Mouse (Mus musculus) G1E (cell line): ENCODE data around the gene Emilin2. TPM values are rescaled to one million over a fixed set of nuclear protein-coding genes. Genes with fewer than 3 reads are reported as not detected.

Experiments
- ATAC-seq: 2 replicates; pipeline ENCODE4 v1.8.0; 2016; ENCODE audit warnings: mild to moderate bottlenecking; ENCODE audit not compliant: insufficient number of reproducible peaks, poor library complexity, low FRiP score, severe bottlenecking; ENCODE audit errors: extremely low read depth
- DNase-seq: peaks from one replicate; pipeline ENCODE4 v3.0.0; 2012; ENCODE audit warnings: low spot score
- H3K27me3 ChIP-seq: 2 replicates; pipeline ENCODE4 v1.6.1; 2012; ENCODE audit warnings: mild to moderate bottlenecking, low read length, inconsistent platforms; ENCODE audit not compliant: insufficient read depth
- H3K36me3 ChIP-seq: replicated peaks from 2 replicates; pipeline ENCODE3; 2012; ENCODE audit warnings: mild to moderate bottlenecking, inconsistent platforms
- H3K4me1 ChIP-seq: 2 replicates; pipeline ENCODE4 v1.6.1; 2012; ENCODE audit warnings: low read depth, low read length, inconsistent platforms, mixed read lengths; ENCODE audit not compliant: insufficient read depth
- H3K4me3 ChIP-seq: 2 replicates; pipeline ENCODE4 v1.5.1; 2012; ENCODE audit warnings: low read depth, mild to moderate bottlenecking, inconsistent platforms, low read length, moderate library complexity, mixed read lengths
- H3K9me3 ChIP-seq: replicated peaks from 2 replicates; pipeline ENCODE4 v1.6.1; 2012; ENCODE audit warnings: inconsistent platforms
- CTCF ChIP-seq: IDR thresholded peaks from 2 replicates; pipeline ENCODE4 v1.5.1; 2012; ENCODE audit warnings: low read depth, low read length, inconsistent platforms, mixed read lengths
- GATA1 ChIP-seq: IDR thresholded peaks from 2 replicates; pipeline ENCODE4 v1.6.1; 2012; ENCODE audit warnings: borderline replicate concordance, low read length, inconsistent platforms, mixed read lengths
- GATA2 ChIP-seq: IDR thresholded peaks from 2 replicates; pipeline ENCODE4 v1.6.1; 2012; ENCODE audit warnings: low read depth, low read length, inconsistent platforms, borderline replicate concordance
- POLR2AphosphoS5 ChIP-seq: IDR thresholded peaks from 2 replicates; pipeline ENCODE4 v1.6.1; 2012; ENCODE audit warnings: low read depth, low read length, inconsistent platforms; ENCODE audit not compliant: insufficient replicate concordance
- TAL1 ChIP-seq: conservative IDR thresholded peaks from 2 replicates; pipeline ENCODE4 v1.6.1; 2012; ENCODE audit warnings: low read depth, low read length, inconsistent platforms, mixed read lengths
- polyA plus RNA-seq: library from polyadenylated mRNA; stranded (reverse); fragments of >175 nt; gene quantifications from 2 replicates; pipeline ENCODE4 v1.2.3, GENCODE M21; 2012
- total RNA-seq, 2 experiments: library from RNA; stranded (forward) in 1 of 2; stranded (reverse) in 1 of 2; fragments of 200-1000 nt in 1 of 2; fragments of >200 nt in 1 of 2; fragmentation: Nextera tagmentation in 1 of 2; gene quantifications; 2 replicates each; pipeline ENCODE4 v1.2.3; 2014 to 2017

Gene Emilin2
- total and polyA plus RNA-seq, 3 experiments: 80.3 to 137 (median 106) TPM

GRCm38 (mm10) chr17:71204809-71205091 is 107.0 kb downstream of the Emilin2 start:
- DNase-seq (no peak), ATAC-seq (0 out of 2 replicates have a peak, but pooled peaks have one; percentile 1)
- no peak for TF ChIP-seq GATA2
- TF ChIP-seq POLR2AphosphoS5: no peak
- TF ChIP-seq TAL1: no peak
- no peak for TF ChIP-seq GATA1
- no peak for TF ChIP-seq CTCF
- no peaks in the 10 kb centered on the region for H3K27me3 ChIP-seq
- peaks cover 70% of the 10 kb centered on the region for H3K4me1 ChIP-seq
- H3K4me3 ChIP-seq: peak overlapping the region; percentile 69
- peaks cover 5% of the 10 kb centered on the region; the same call in 1 of the 2 replicates for H3K9me3 ChIP-seq
- peaks cover 50% of the 10 kb centered on the region for H3K36me3 ChIP-seq

- H3K4me3 ChIP-seq: peak overlapping the region; percentile 69
- TF ChIP-seq TAL1: peak; percentile 89
- TF ChIP-seq CTCF: no peak
- no peak for TF ChIP-seq GATA2
- TF ChIP-seq POLR2AphosphoS5: no peak
- TF ChIP-seq GATA1: no peak
- H3K27me3 ChIP-seq: no peaks in the 10 kb centered on the region
- H3K4me1 ChIP-seq: peaks cover 70% of the 10 kb centered on the region
- ATAC-seq: peak; percentile 93
- H3K36me3 ChIP-seq: peaks cover 51% of the 10 kb centered on the region
- peaks cover 5% of the 10 kb centered on the region; the same call in 1 of the 2 replicates for H3K9me3 ChIP-seq
- DNase-seq: peak; percentile 79
Observed at GRCm38 (mm10) chr17:71203998-71204808, 107.6 kb downstream of the Emilin2 start.

Other genes starting within 250 kb of the Emilin2 start
- 112 and 169 TPM in 2 replicates for gene Lpin2, start 129.4 kb downstream of the Emilin2 start, total RNA-seq (2014; fragmentation: Nextera tagmentation)
- gene Lpin2, start 129.4 kb downstream of the Emilin2 start, total RNA-seq (2017): 147 and 155 TPM in 2 replicates
- gene Lpin2, start 129.4 kb downstream of the Emilin2 start, polyA plus RNA-seq: 37.3 and 44.3 TPM in 2 replicates
- 4.7 and 59.5 TPM in 2 replicates for gene Gm4707, start 147.9 kb upstream of the Emilin2 start, total RNA-seq (2014; fragmentation: Nextera tagmentation)
- gene Gm4707, start 147.9 kb upstream of the Emilin2 start, total RNA-seq (2017): 2.4 and 2.7 TPM in 2 replicates
- gene Gm4707, start 147.9 kb upstream of the Emilin2 start, polyA plus RNA-seq: not detected in 2 replicates
- gene Smchd1, start 163.4 kb upstream of the Emilin2 start, total RNA-seq (2014; fragmentation: Nextera tagmentation): 319 and 338 TPM in 2 replicates
- 230 and 243 TPM in 2 replicates for gene Smchd1, start 163.4 kb upstream of the Emilin2 start, total RNA-seq (2017)
- 9.9 and 10.0 TPM in 2 replicates for gene Smchd1, start 163.4 kb upstream of the Emilin2 start, polyA plus RNA-seq
- 118 and 120 TPM in 2 replicates for gene Ndc80, start 214.9 kb upstream of the Emilin2 start, total RNA-seq (2014; fragmentation: Nextera tagmentation)
- gene Ndc80, start 214.9 kb upstream of the Emilin2 start, total RNA-seq (2017): 95.7 and 110 TPM in 2 replicates
- 3.4 and 8.3 TPM in 2 replicates for gene Ndc80, start 214.9 kb upstream of the Emilin2 start, polyA plus RNA-seq
- gene Spdya, start 240.1 kb upstream of the Emilin2 start, total RNA-seq (2014; fragmentation: Nextera tagmentation): not detected in 2 replicates
- 0.12 TPM in 1 of 2 replicates, not detected in the other for gene Spdya, start 240.1 kb upstream of the Emilin2 start, total RNA-seq (2017)
- not detected in 2 replicates for gene Spdya, start 240.1 kb upstream of the Emilin2 start, polyA plus RNA-seq